Mouse (Mus musculus) small intestine, adult 2 months (tissue): Measurements from ENCODE around the gene Nars2.

Experiments used
- CTCF ChIP-seq: fragments of 200-500 bp; IDR thresholded peaks from 2 replicates; pipeline ENCODE4 v1.5.1; 2012; ENCODE audit warnings: low read depth, mild to moderate bottlenecking, control low read depth, inconsistent platforms, low read length, moderate library complexity, mixed read lengths; ENCODE audit not compliant: insufficient replicate concordance, insufficient read length; ENCODE audit errors: extremely low read depth
- POLR2A ChIP-seq: fragments of 200-500 bp; IDR thresholded peaks from 2 replicates; pipeline ENCODE4 v1.6.1; 2012; ENCODE audit warnings: low read depth, mild to moderate bottlenecking, control low read depth, inconsistent platforms, low read length, moderate library complexity

GRCm38 (mm10) chr7:96967188-96967587 is 15.9 kb downstream of the Nars2 start:
- no peak for TF ChIP-seq POLR2A
- TF ChIP-seq CTCF, result no peak
